Mouse (Mus musculus) ES-E14 (cell line): Measurements from ENCODE around the gene Dpysl4.

Experiments used
- CHD2 ChIP-seq: IDR thresholded peaks from 2 replicates; pipeline ENCODE4 v1.6.1; 2014; ENCODE audit warnings: mild to moderate bottlenecking, low read depth, low read length, inconsistent platforms
- HCFC1 ChIP-seq: IDR thresholded peaks from 2 replicates; pipeline ENCODE4 v1.6.1; 2012; ENCODE audit warnings: low read length, inconsistent platforms, borderline replicate concordance; ENCODE audit not compliant: insufficient read depth
- MAFK ChIP-seq: IDR thresholded peaks from 2 replicates; pipeline ENCODE4 v1.6.1; 2014; ENCODE audit warnings: mild to moderate bottlenecking, low read depth, low read length, inconsistent platforms; ENCODE audit not compliant: insufficient read depth
- ZNF384 ChIP-seq: IDR thresholded peaks from 2 replicates; pipeline ENCODE4 v1.6.1; 2012; ENCODE audit warnings: low read depth, low read length, inconsistent platforms

- TF ChIP-seq CHD2 (no peak), HCFC1 (no peak), ZNF384 (no peak), MAFK (no peak)
Measured at GRCm38 (mm10) chr7:139093124-139093523, 7.3 kb downstream of the Dpysl4 start.
